Mouse (Mus musculus) MEL (cell line): ENCODE measurements around the gene Cope. TPM values are rescaled to one million over a fixed set of nuclear protein-coding genes. Genes with fewer than 3 reads are reported as not detected.

ENCODE experiments used
- DNase-seq: peaks from one replicate; pipeline ENCODE4 v3.0.0; 2011; ENCODE audit warnings: low read depth, low spot score
- H3K27ac ChIP-seq: 2 replicates; pipeline ENCODE4 v1.5.1; 2012; ENCODE audit warnings: low read depth, mild to moderate bottlenecking, control low read depth, low read length, moderate library complexity; ENCODE audit not compliant: control insufficient read depth
- H3K27me3 ChIP-seq, 2 experiments: fragments of 150-350 bp in 1 of 2; sonication (generic) in 1 of 2; 2 replicates each; pipeline ENCODE4 v1.6.1; 2012; ENCODE audit warnings: low read length in 2 of 2, mild to moderate bottlenecking in 2 of 2, improper control_type of control experiment in 1 of 2, moderate library complexity in 1 of 2; ENCODE audit not compliant: insufficient read depth in 2 of 2, control insufficient read depth in 1 of 2
- H3K36me3 ChIP-seq, 2 experiments: 2 replicates each; pipeline ENCODE4 v1.6.1; 2012 to 2014; ENCODE audit warnings: low read length in 2 of 2, improper control_type of control experiment in 1 of 2, inconsistent platforms in 1 of 2, mild to moderate bottlenecking in 1 of 2; ENCODE audit not compliant: insufficient read depth in 2 of 2, control insufficient read depth in 1 of 2
- H3K4me1 ChIP-seq, 2 experiments: fragments of 150-350 bp in 1 of 2; sonication (generic) in 1 of 2; 2 replicates each; pipeline ENCODE4 v1.6.1; 2012; ENCODE audit warnings: low read length in 2 of 2, improper control_type of control experiment in 1 of 2, mild to moderate bottlenecking in 1 of 2; ENCODE audit not compliant: insufficient read depth in 2 of 2, control insufficient read depth in 1 of 2
- H3K4me3 ChIP-seq, 2 experiments: fragments of 150-350 bp in 1 of 2; sonication (generic) in 1 of 2; 2 replicates each; pipeline ENCODE4 v1.5.1; 2012; ENCODE audit warnings: low read depth in 2 of 2, low read length in 2 of 2, mild to moderate bottlenecking in 2 of 2, moderate library complexity in 2 of 2, control low read depth in 1 of 2, improper control_type of control experiment in 1 of 2; ENCODE audit not compliant: control insufficient read depth in 1 of 2, insufficient read depth in 1 of 2
- H3K79me2 ChIP-seq: 2 replicates; pipeline ENCODE4 v1.6.1; 2012; ENCODE audit warnings: mild to moderate bottlenecking, low read length, moderate library complexity; ENCODE audit not compliant: control insufficient read depth, poor library complexity, insufficient read depth
- H3K9ac ChIP-seq: 2 replicates; pipeline ENCODE4 v1.6.1; 2012; ENCODE audit warnings: low read depth, mild to moderate bottlenecking, control low read depth, low read length, moderate library complexity; ENCODE audit not compliant: control insufficient read depth, poor library complexity, severe bottlenecking
- H3K9me3 ChIP-seq: fragments of 150-350 bp; sonication (generic); replicated peaks from 2 replicates; pipeline ENCODE4 v1.6.1; 2012; ENCODE audit warnings: mild to moderate bottlenecking, low read length, improper control_type of control experiment, moderate library complexity; ENCODE audit not compliant: insufficient read depth
- BHLHE40 ChIP-seq: IDR thresholded peaks from 2 replicates; pipeline ENCODE4 v1.6.1; 2012; ENCODE audit warnings: low read depth, mild to moderate bottlenecking, inconsistent platforms, low read length, improper control_type of control experiment, borderline replicate concordance
- CHD1 ChIP-seq: IDR thresholded peaks from 2 replicates; pipeline ENCODE4 v1.6.1; 2012; ENCODE audit warnings: low read depth, mild to moderate bottlenecking, inconsistent platforms, low read length, improper control_type of control experiment
- CHD2 ChIP-seq: IDR thresholded peaks from 2 replicates; pipeline ENCODE4 v1.6.1; 2011; ENCODE audit warnings: low read length, improper control_type of control experiment
- CTCF ChIP-seq, 3 experiments: IDR thresholded peaks in 2 of 3; conservative IDR thresholded peaks in 1 of 3; 2 replicates each; pipeline ENCODE4 v1.5.1; 2011 to 2012; ENCODE audit warnings: low read length in 3 of 3, low read depth in 2 of 3, mild to moderate bottlenecking in 2 of 3, improper control_type of control experiment in 1 of 3, inconsistent platforms in 1 of 3, mixed read lengths in 1 of 3, moderate library complexity in 1 of 3; ENCODE audit not compliant: control insufficient read depth in 1 of 3, insufficient read depth in 1 of 3, poor library complexity in 1 of 3, severe bottlenecking in 1 of 3
- ELF1 ChIP-seq: IDR thresholded peaks from 2 replicates; pipeline ENCODE4 v1.6.1; 2014; ENCODE audit warnings: low read depth, mild to moderate bottlenecking, inconsistent platforms, low read length, improper control_type of control experiment, moderate library complexity
- ETS1 ChIP-seq: IDR thresholded peaks from 2 replicates; pipeline ENCODE4 v1.6.1; 2012; ENCODE audit warnings: low read depth, mild to moderate bottlenecking, inconsistent platforms, low read length, improper control_type of control experiment, moderate library complexity
- HCFC1 ChIP-seq: IDR thresholded peaks from 2 replicates; pipeline ENCODE4 v1.6.1; 2012; ENCODE audit warnings: low read depth, mild to moderate bottlenecking, inconsistent platforms, low read length, improper control_type of control experiment, moderate library complexity
- JUND ChIP-seq: IDR thresholded peaks from 2 replicates; pipeline ENCODE4 v1.6.1; 2011; ENCODE audit warnings: low read depth, mild to moderate bottlenecking, improper control_type of control experiment, low read length
- MAX ChIP-seq: IDR thresholded peaks from 2 replicates; pipeline ENCODE4 v1.6.1; 2011; ENCODE audit warnings: low read length, improper control_type of control experiment
- MEF2A ChIP-seq: IDR thresholded peaks from 2 replicates; pipeline ENCODE4 v1.6.1; 2014; ENCODE audit warnings: low read depth, mild to moderate bottlenecking, inconsistent platforms, low read length, improper control_type of control experiment; ENCODE audit not compliant: poor library complexity, insufficient replicate concordance, severe bottlenecking; ENCODE audit errors: extremely low read depth
- MXI1 ChIP-seq: IDR thresholded peaks from 2 replicates; pipeline ENCODE4 v1.6.1; 2011; ENCODE audit warnings: mild to moderate bottlenecking, low read depth, low read length, improper control_type of control experiment
- POLR2A ChIP-seq, 2 experiments: IDR thresholded peaks; 2 replicates each; pipeline ENCODE4 v1.6.1; 2011 to 2012; ENCODE audit warnings: low read length in 2 of 2, mild to moderate bottlenecking in 2 of 2, control low read depth in 1 of 2, improper control_type of control experiment in 1 of 2, low read depth in 1 of 2, moderate library complexity in 1 of 2; ENCODE audit not compliant: control insufficient read depth in 1 of 2, insufficient read depth in 1 of 2, poor library complexity in 1 of 2
- POLR2AphosphoS2 ChIP-seq: IDR thresholded peaks from 2 replicates; pipeline ENCODE4 v1.6.1; 2011; ENCODE audit warnings: low read length, improper control_type of control experiment
- RCOR1 ChIP-seq: IDR thresholded peaks from 2 replicates; pipeline ENCODE4 v1.6.1; 2012; ENCODE audit warnings: low read depth, mild to moderate bottlenecking, inconsistent platforms, low read length, improper control_type of control experiment
- SIN3A ChIP-seq: IDR thresholded peaks from 2 replicates; pipeline ENCODE4 v1.6.1; 2012; ENCODE audit warnings: low read length, improper control_type of control experiment, inconsistent platforms
- UBTF ChIP-seq: IDR thresholded peaks from 2 replicates; pipeline ENCODE4 v1.6.1; 2012; ENCODE audit warnings: low read depth, mild to moderate bottlenecking, inconsistent platforms, low read length, improper control_type of control experiment, moderate library complexity, borderline replicate concordance; ENCODE audit not compliant: insufficient read depth
- polyA plus RNA-seq, 2 experiments: library from polyadenylated mRNA; stranded (reverse) in 1 of 2; unstranded in 1 of 2; fragments of >175 nt in 1 of 2; fragments of >200 nt in 1 of 2; gene quantifications; 2 replicates each; pipeline versions ENCODE4 v1.2.1 to v1.2.4; 2012; ENCODE audit warnings: low replicate concordance in 2 of 2, low read depth in 1 of 2; ENCODE audit not compliant: insufficient read length in 2 of 2, insufficient read depth in 1 of 2, missing spikeins in 1 of 2
- total RNA-seq: library from RNA; depleted of rRNA; stranded (reverse); fragments of 300-350 nt; gene quantifications from 2 replicates; pipeline ENCODE4 v1.2.3, GENCODE M21; 2012

The Cope gene
- total and polyA plus RNA-seq, 3 experiments = 132 to 232 TPM; not detected in 1

DNA sequence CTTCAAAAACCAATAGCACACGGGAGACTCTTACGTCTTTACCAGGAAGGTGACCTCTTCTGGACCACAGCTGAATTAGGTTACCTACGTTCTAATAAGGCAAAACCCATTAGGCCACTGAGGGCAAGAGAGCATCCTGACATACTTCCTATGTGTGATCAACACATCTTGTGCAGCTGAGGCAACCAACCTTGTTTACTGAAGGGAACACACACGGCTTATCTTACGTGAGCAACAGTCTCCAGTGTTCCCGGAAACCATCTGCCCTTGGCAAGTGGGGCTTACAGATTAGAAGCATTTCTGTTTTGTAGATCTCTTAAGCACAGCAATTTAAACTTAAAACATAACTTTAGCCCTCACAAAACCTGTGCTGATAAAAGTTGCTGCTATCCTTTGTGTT is 25.2 kb downstream of the Cope start (continued):
- TF ChIP-seq CHD2 = no peak; the same call in 1 of the 2 replicates
- no peak for TF ChIP-seq CTCF (IDR thresholded peaks at IDR 0.05 in 2 of 3, conservative IDR thresholded peaks at IDR 0.05 in 1 of 3; ENCODE audit: control insufficient read depth in 1 of 3, insufficient read depth in 1 of 3, low read depth in 2 of 3, low read length in 3 of 3, poor library complexity in 1 of 3, severe bottlenecking in 1 of 3)
- TF ChIP-seq ELF1 = peak; percentile 83
- TF ChIP-seq BHLHE40 = peak; percentile 64; the same call in 1 of the 2 replicates
- TF ChIP-seq MAX = peak; percentile 84
- TF ChIP-seq CHD1 = no peak
- peak; percentile 81 for TF ChIP-seq RCOR1
- peak; percentile 96 for TF ChIP-seq SIN3A
- TF ChIP-seq MXI1 = peak; percentile 78
- 0 out of 2 replicates have a peak, but pooled peaks have one; percentile 59 for TF ChIP-seq JUND
- TF ChIP-seq, all 39 proteins: peak for 23

DNA sequence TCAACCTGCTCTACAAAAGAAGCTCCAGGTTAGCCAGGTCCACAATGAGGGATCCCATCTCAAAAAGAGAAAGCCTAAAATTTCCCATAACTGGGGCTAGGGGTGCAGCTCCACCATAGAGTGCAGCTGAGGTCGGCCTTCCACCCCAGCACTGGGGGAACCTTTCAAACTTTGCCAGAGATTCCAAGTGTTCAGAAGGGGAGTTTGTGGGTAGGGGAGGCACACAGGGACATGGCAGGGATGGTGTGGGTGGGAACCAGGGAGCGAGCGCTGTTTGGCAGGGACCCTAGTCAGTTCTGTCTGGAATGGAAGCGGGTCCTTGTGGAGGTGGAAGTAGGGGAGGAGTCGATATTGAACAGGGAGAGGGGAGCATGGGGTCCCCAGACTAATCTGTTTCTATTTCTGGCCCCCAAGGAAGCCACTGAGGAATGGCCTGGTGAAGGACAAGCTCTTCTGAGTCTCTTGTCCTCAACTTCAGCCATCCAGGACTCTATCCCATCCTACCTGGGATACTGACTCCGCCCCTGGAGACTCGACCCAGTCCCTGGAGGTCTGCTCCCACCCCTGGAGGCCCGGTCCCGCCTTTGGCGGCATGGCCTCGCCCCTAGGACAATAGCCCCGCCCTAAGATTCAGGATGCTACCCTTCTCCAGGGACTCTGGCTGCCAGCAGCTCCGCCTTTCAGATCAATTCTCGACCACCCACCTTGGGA is 27.0 kb downstream of the Cope start, which contains the start of gene Gdf1:
TSS of gene Gdf1 (plus strand) at position 694 of the 711 bp plus-strand sequence.
- peak within 1 kb of the TSS; percentile 78 for H3K27ac ChIP-seq
- H3K36me3 ChIP-seq = peaks cover 10% of the 10 kb centered on the region in 2 experiments
- H3K79me2 ChIP-seq = no peaks in the 10 kb centered on the region
- H3K9me3 ChIP-seq = no peaks in the 10 kb centered on the region
- TF ChIP-seq MEF2A (no peak), POLR2A (IDR thresholded peaks at IDR 0.05; ENCODE audit: control insufficient read depth in 1 of 2, insufficient read depth in 1 of 2, low read depth in 1 of 2, low read length in 2 of 2, poor library complexity in 1 of 2) (0 out of 4 replicates have a peak, but pooled peaks of 1 of the 2 experiments have one; percentile 27)
- no peaks in the 10 kb centered on the region for H3K27me3 ChIP-seq
- H3K4me3 ChIP-seq = no peak within 1 kb of the TSS
- H3K4me1 ChIP-seq = peaks cover 13% of the 10 kb centered on the region in 2 experiments
- DNase-seq = no peak
- no peak within 1 kb of the TSS; the same call in 1 of the 2 replicates for H3K9ac ChIP-seq

- no peak for TF ChIP-seq UBTF
- no peak for TF ChIP-seq HCFC1
- peak; percentile 33; the same call in 1 of the 2 replicates for TF ChIP-seq POLR2AphosphoS2
- TF ChIP-seq ELF1 = no peak
- TF ChIP-seq ETS1 = no peak
- Histone ChIP-seq H3K4me3 (no peak overlapping the region), H3K79me2 (no peaks in the 10 kb centered on the region), H3K27me3 (no peaks in the 10 kb centered on the region), H3K27ac (no peak overlapping the region), H3K4me1 (peaks cover 13% of the 10 kb centered on the region in 2 experiments), H3K9ac (no peak overlapping the region), H3K36me3 (peaks cover 10 to 12% of the 10 kb centered on the region in 2 experiments), H3K9me3 (no peaks in the 10 kb centered on the region)
- no peak for DNase-seq
Observed at GRCm38 (mm10) chr8:70329835-70330740, 27.8 kb downstream of the Cope start.
